Mouse (Mus musculus) spleen, adult 18-20 months (tissue): ENCODE results near the gene Kalrn.

ENCODE experiments used
- DNase-seq, 2 experiments: peaks; one replicate each; pipeline ENCODE4 v3.0.0; 2022; ENCODE audit warnings: mixed read lengths in 2 of 2

Kalrn gene

GRCm38 (mm10) chr16:34573151-34573802 lies at the start of gene Kalrn:
TSS of gene Kalrn (minus strand) at chr16:34573532.
- peak; percentile 35 to 64 for DNase-seq

- no peak for DNase-seq
Observed at GRCm38 (mm10) chr16:34614021-34614420, 40.7 kb upstream of the Kalrn start.

- DNase-seq = no peak
Observed at GRCm38 (mm10) chr16:34610137-34610536, 36.8 kb upstream of the Kalrn start.

GRCm38 (mm10) chr16:34605679-34606078 lies 32.3 kb upstream of the Kalrn start:
- DNase-seq = no peak

GRCm38 (mm10) chr16:34603854-34604253 lies 30.5 kb upstream of the Kalrn start:
- no peak for DNase-seq

- no peak for DNase-seq
Observed at GRCm38 (mm10) chr16:34603076-34603475, 29.7 kb upstream of the Kalrn start.

- no peak for DNase-seq
Observed at GRCm38 (mm10) chr16:34601954-34602353, 28.6 kb upstream of the Kalrn start.

- DNase-seq = no peak
Observed at GRCm38 (mm10) chr16:34595294-34595693, 22.0 kb upstream of the Kalrn start.

- DNase-seq = no peak
Observed at GRCm38 (mm10) chr16:34594597-34595262, 21.4 kb upstream of the Kalrn start.

- DNase-seq = no peak
Observed at GRCm38 (mm10) chr16:34592696-34593095, 19.4 kb upstream of the Kalrn start.

- DNase-seq = no peak
Observed at GRCm38 (mm10) chr16:34591934-34592333, 18.6 kb upstream of the Kalrn start.

GRCm38 (mm10) chr16:34579671-34580326 lies 6.5 kb upstream of the Kalrn start:
- no peak for DNase-seq

- no peak for DNase-seq
Observed at GRCm38 (mm10) chr16:34573856-34574491, 642 bp upstream of the Kalrn start.

- DNase-seq = peak in 1 of 2 experiments; percentile 6
Observed at GRCm38 (mm10) chr16:34572406-34573150, 754 bp downstream of the Kalrn start.

GRCm38 (mm10) chr16:34571931-34572405 lies 1.4 kb downstream of the Kalrn start:
- DNase-seq = no peak

- DNase-seq = no peak
Observed at GRCm38 (mm10) chr16:34569897-34570296, 3.4 kb downstream of the Kalrn start.

- DNase-seq = no peak
Observed at GRCm38 (mm10) chr16:34568831-34569230, 4.5 kb downstream of the Kalrn start.

GRCm38 (mm10) chr16:34563593-34564280 lies 9.6 kb downstream of the Kalrn start:
- DNase-seq = no peak

GRCm38 (mm10) chr16:34561734-34562135 lies 11.6 kb downstream of the Kalrn start:
- DNase-seq = no peak

- no peak for DNase-seq
Observed at GRCm38 (mm10) chr16:34560814-34561213, 12.5 kb downstream of the Kalrn start.

- DNase-seq = no peak
Observed at GRCm38 (mm10) chr16:34560411-34560810, 12.9 kb downstream of the Kalrn start.

- DNase-seq = no peak
Observed at GRCm38 (mm10) chr16:34557891-34558290, 15.4 kb downstream of the Kalrn start.
